Mouse (Mus musculus) T-helper 2 cell (primary cell): ENCODE data around the gene Sparc.
"Not testable (repeated sequence)": the region's sequence is repeated elsewhere in the genome, so short reads cannot be mapped to it uniquely, and the experiment has no call there.

ENCODE experiments used
- in situ Hi-C: fragments of 300-600 bp; cut with MboI, MseI; formaldehyde crosslinking; loops from one replicate; pipeline ENCODE4 v1.15.1; 2025; ENCODE audit warnings: high pct_unique_total_duplicates

Sparc gene

GRCm38 (mm10) chr11:55436089-55436488 is 13.1 kb upstream of the Sparc start:
- in situ Hi-C loops, result no loop called here

GRCm38 (mm10) chr11:55432981-55433380 is 10.0 kb upstream of the Sparc start:
- in situ Hi-C loops, result no loop called here

GRCm38 (mm10) chr11:55429973-55430372 is 7.0 kb upstream of the Sparc start:
- in situ Hi-C loops, result loop anchor here (10.0 kb wide), 1 partner anchor 1805 kb away; no protein-coding TSS in a partner anchor

- in situ Hi-C loops, result loop anchor here (10.0 kb wide), 1 partner anchor 1806 kb away; no protein-coding TSS in a partner anchor
Measured at GRCm38 (mm10) chr11:55428186-55429012, 5.4 kb upstream of the Sparc start.

- in situ Hi-C loops, result loop anchor here (10.0 kb wide), 1 partner anchor 1810 kb away; no protein-coding TSS in a partner anchor
Measured at GRCm38 (mm10) chr11:55424746-55425360, 1.9 kb upstream of the Sparc start.

- in situ Hi-C loops, result loop anchor here (10.0 kb wide), 1 partner anchor 1811 kb away; no protein-coding TSS in a partner anchor
Measured at GRCm38 (mm10) chr11:55423756-55424155, 773 bp upstream of the Sparc start.

- in situ Hi-C loops, result loop anchor here (10.0 kb wide), 1 partner anchor 1815 kb away; no protein-coding TSS in a partner anchor
Measured at GRCm38 (mm10) chr11:55419678-55420307, 3.2 kb downstream of the Sparc start.

GRCm38 (mm10) chr11:55419296-55419677 is 3.7 kb downstream of the Sparc start:
- in situ Hi-C loops, result no loop called here

GRCm38 (mm10) chr11:55418704-55419061 is 4.3 kb downstream of the Sparc start:
- in situ Hi-C loops, result no loop called here

GRCm38 (mm10) chr11:55417898-55418703 is 4.9 kb downstream of the Sparc start:
- in situ Hi-C loops, result no loop called here

GRCm38 (mm10) chr11:55416609-55417265 is 6.2 kb downstream of the Sparc start:
- in situ Hi-C loops, result no loop called here

- in situ Hi-C loops, result not testable (repeated sequence)
Measured at GRCm38 (mm10) chr11:55415731-55416130, 7.3 kb downstream of the Sparc start.

- in situ Hi-C loops, result no loop called here
Measured at GRCm38 (mm10) chr11:55415036-55415704, 7.8 kb downstream of the Sparc start.

GRCm38 (mm10) chr11:55414314-55414713 is 8.7 kb downstream of the Sparc start:
- in situ Hi-C loops, result no loop called here

- in situ Hi-C loops, result no loop called here
Measured at GRCm38 (mm10) chr11:55413416-55413796, 9.6 kb downstream of the Sparc start.

GRCm38 (mm10) chr11:55412680-55413415 is 10.1 kb downstream of the Sparc start:
- in situ Hi-C loops, result no loop called here

- in situ Hi-C loops, result no loop called here
Measured at GRCm38 (mm10) chr11:55412034-55412433, 10.9 kb downstream of the Sparc start.

GRCm38 (mm10) chr11:55410502-55410901 is 12.5 kb downstream of the Sparc start:
- in situ Hi-C loops, result no loop called here

GRCm38 (mm10) chr11:55410005-55410404 is 13.0 kb downstream of the Sparc start:
- in situ Hi-C loops, result no loop called here

- in situ Hi-C loops, result no loop called here
Measured at GRCm38 (mm10) chr11:55407133-55407532, 15.8 kb downstream of the Sparc start.
